Mouse (Mus musculus): Measurements from ENCODE around the gene BC049762. TPM values are rescaled to one million over a fixed set of nuclear protein-coding genes. Genes with fewer than 3 reads are reported as not detected.

Gene BC049762
- polyA plus RNA-seq, 1 experiment from 2014 or later, result 0.34 TPM

DNA sequence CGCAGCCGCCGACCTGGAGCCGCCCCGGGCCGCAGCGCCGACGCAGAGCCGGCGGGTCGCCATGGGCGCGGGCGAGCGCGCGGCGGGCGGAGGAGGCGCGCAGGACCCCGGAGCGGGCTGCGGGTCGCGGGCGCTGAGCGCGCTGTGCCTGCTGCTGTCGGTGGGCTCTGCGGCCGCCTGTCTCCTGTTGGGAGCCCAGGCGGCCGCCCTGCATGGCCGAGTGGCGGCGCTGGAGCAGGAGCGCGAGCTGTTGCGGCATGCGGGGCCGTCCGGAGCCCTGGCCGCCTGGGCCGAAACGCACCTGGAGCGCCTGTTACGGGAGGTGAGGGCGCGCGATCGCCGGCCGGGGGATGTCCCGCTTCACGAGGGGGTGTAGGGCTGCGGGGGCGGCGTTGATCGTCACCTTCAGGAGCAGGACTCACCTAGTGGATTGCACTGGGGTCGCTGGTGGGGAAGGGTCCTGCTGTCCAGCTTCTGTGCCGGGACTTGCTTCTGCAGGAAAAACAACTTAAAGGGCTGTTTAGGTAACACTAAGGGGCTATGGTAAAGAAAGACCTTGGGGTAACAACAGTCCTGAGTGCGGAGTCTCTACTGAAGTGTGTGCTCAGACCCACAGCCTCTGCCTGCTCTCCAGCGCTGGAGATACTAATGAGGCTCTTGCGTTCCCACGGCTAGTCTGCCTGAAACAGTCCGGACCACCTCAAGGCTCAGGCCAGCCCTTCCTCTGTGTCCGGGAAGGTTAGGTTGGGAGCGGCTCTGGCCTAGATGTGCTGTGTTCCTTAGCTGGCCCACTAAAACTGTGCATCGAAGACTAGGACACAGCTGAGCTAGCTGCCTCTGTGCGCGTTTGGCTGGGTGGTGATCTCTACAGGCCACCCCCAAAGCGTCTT, 27.5 kb upstream of the BC049762 start:
- Histone ChIP-seq H3K36me3 (ENCODE audit: control insufficient read depth, insufficient read depth, low read length) (no peaks in the 10 kb centered on the region), H3K9me3 (replicated peaks; ENCODE audit: control insufficient read depth, low read length, poor library complexity, severe bottlenecking) (no peaks in the 10 kb centered on the region), H3K4me1 (ENCODE audit: control insufficient read depth, insufficient read depth, low read length) (peaks cover 4% of the 10 kb centered on the region), H3K4me3 (ENCODE audit: low read depth, low read length) (peak overlapping the region; percentile 59), H3K27ac (ENCODE audit: low read length) (no peak overlapping the region), H3K9ac (ENCODE audit: low read depth, low read length) (peak overlapping the region; percentile 47), H3K27me3 (ENCODE audit: control insufficient read depth, insufficient read depth, low read depth, low read length) (no peaks in the 10 kb centered on the region), H3K4me2 (ENCODE audit: low read length) (peak overlapping the region; percentile 95)
- WGBS, result 2% methylated on average over 67 of the region's 74 CpGs
- ATAC-seq, result peak; percentile 86

DNA sequence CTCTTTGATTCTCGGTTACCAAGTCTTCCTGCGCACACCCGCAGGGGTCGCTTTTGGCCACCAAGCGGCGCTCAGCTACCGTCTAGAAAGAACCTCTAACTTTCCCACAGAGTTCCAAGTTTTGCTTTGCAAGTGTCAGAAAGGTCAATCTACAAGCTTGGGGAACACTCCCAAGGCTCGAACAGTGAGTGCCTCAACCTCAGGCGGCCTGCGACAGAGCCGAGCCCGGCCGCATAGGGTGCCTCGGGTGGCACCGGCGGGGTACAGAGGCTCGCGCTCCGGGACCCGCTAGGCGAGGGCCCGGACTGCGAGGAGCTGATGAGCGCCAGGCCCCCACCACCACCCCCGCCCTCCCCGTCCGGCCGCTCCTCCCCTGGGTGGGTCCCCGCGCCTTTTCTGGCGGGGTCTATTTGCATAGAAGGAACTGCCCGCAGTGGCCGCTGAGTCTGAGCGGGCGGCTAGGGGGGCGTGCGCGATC, 26.8 kb upstream of the BC049762 start, which contains the start of gene Col23a1:
Col23a1 (plus strand) TSS at position 357 of the 478 bp plus-strand sequence.
- Histone ChIP-seq H3K27me3 (ENCODE audit: control insufficient read depth, insufficient read depth, low read depth, low read length) (no peaks in the 10 kb centered on the region), H3K4me3 (ENCODE audit: low read depth, low read length) (peak within 1 kb of the TSS; percentile 59), H3K9me3 (replicated peaks; ENCODE audit: control insufficient read depth, low read length, poor library complexity, severe bottlenecking) (no peaks in the 10 kb centered on the region), H3K4me2 (ENCODE audit: low read length) (peak within 1 kb of the TSS; percentile 95), H3K9ac (ENCODE audit: low read depth, low read length) (peak within 1 kb of the TSS; percentile 47), H3K27ac (ENCODE audit: low read length) (no peak within 1 kb of the TSS), H3K4me1 (ENCODE audit: control insufficient read depth, insufficient read depth, low read length) (peaks cover 4% of the 10 kb centered on the region), H3K36me3 (ENCODE audit: control insufficient read depth, insufficient read depth, low read length) (no peaks in the 10 kb centered on the region)
- ATAC-seq, result peak; percentile 75
- WGBS, result 0% methylated on average over 33 of the region's 38 CpGs

GRCm38 (mm10) chr11:51274418-51274817, 11.6 kb upstream of the BC049762 start:
- Histone ChIP-seq H3K27me3 (ENCODE audit: control insufficient read depth, insufficient read depth, low read depth, low read length) (no peaks in the 10 kb centered on the region), H3K4me1 (ENCODE audit: control insufficient read depth, insufficient read depth, low read length) (no peaks in the 10 kb centered on the region), H3K9ac (ENCODE audit: low read depth, low read length) (no peak overlapping the region), H3K4me3 (ENCODE audit: low read depth, low read length) (no peak overlapping the region), H3K27ac (ENCODE audit: low read length) (no peak overlapping the region), H3K9me3 (replicated peaks; ENCODE audit: control insufficient read depth, low read length, poor library complexity, severe bottlenecking) (no peaks in the 10 kb centered on the region), H3K36me3 (ENCODE audit: control insufficient read depth, insufficient read depth, low read length) (peaks cover 32% of the 10 kb centered on the region), H3K4me2 (ENCODE audit: low read length) (no peak overlapping the region)
- WGBS, result 77% methylated on average over 1 of the region's 1 CpGs
- no peak for ATAC-seq

DNA sequence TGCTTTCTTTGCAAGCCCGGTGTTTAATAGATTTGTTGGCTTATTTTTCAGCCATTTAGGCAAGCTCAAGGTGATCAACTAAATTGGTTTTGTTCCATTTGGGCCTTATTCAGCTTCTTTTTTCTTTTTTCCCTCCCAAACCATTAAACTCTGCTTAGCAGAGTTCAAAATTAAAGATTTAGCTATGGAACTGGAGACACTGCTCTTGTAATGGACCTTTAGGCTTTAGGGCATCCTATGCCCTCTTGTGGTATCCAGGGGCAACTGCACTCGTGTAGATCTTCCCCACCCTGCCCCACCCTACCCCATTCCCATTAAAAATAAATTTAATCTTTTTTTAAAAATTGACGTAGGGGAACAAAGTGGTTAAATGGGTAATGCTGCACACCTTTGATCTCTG, 2.5 kb upstream of the BC049762 start:
- no peak for ATAC-seq
- no peaks in the 10 kb centered on the region for H3K27me3 ChIP-seq (ENCODE audit: control insufficient read depth, insufficient read depth, low read depth, low read length)
- H3K36me3 ChIP-seq (ENCODE audit: control insufficient read depth, insufficient read depth, low read length), result 0 out of 2 replicates have a peak, but pooled peaks cover 2% of the 10 kb centered on the region
- peak overlapping the region; percentile 95; the same call in 1 of the 2 replicates for H3K4me3 ChIP-seq (ENCODE audit: low read depth, low read length)
- no peaks in the 10 kb centered on the region for H3K9me3 ChIP-seq (replicated peaks; ENCODE audit: control insufficient read depth, low read length, poor library complexity, severe bottlenecking)
- 0 out of 2 replicates have a peak overlapping the region, but pooled peaks have one; percentile 14 for H3K9ac ChIP-seq (ENCODE audit: low read depth, low read length)
- 0 out of 2 replicates have a peak overlapping the region, but pooled peaks have one; percentile 38 for H3K27ac ChIP-seq (ENCODE audit: low read length)
- peaks cover 31% of the 10 kb centered on the region for H3K4me1 ChIP-seq (ENCODE audit: control insufficient read depth, insufficient read depth, low read length)
- 44% methylated on average over 3 of the region's 3 CpGs for WGBS
- H3K4me2 ChIP-seq (ENCODE audit: low read length), result peak overlapping the region; percentile 75

GRCm38 (mm10) chr11:51264352-51264751, 1.5 kb upstream of the BC049762 start:
- ATAC-seq, result no peak
- peak overlapping the region; percentile 47; the same call in 1 of the 2 replicates for H3K9ac ChIP-seq (ENCODE audit: low read depth, low read length)
- peaks cover 31% of the 10 kb centered on the region for H3K4me1 ChIP-seq (ENCODE audit: control insufficient read depth, insufficient read depth, low read length)
- H3K36me3 ChIP-seq (ENCODE audit: control insufficient read depth, insufficient read depth, low read length), result 0 out of 2 replicates have a peak, but pooled peaks cover 2% of the 10 kb centered on the region
- no peaks in the 10 kb centered on the region for H3K9me3 ChIP-seq (replicated peaks; ENCODE audit: control insufficient read depth, low read length, poor library complexity, severe bottlenecking)
- H3K27ac ChIP-seq (ENCODE audit: low read length), result no peak overlapping the region
- 40% methylated on average over 6 of the region's 6 CpGs for WGBS
- H3K4me2 ChIP-seq (ENCODE audit: low read length), result peak overlapping the region; percentile 75
- H3K4me3 ChIP-seq (ENCODE audit: low read depth, low read length), result peak overlapping the region; percentile 95
- no peaks in the 10 kb centered on the region for H3K27me3 ChIP-seq (ENCODE audit: control insufficient read depth, insufficient read depth, low read depth, low read length)

DNA sequence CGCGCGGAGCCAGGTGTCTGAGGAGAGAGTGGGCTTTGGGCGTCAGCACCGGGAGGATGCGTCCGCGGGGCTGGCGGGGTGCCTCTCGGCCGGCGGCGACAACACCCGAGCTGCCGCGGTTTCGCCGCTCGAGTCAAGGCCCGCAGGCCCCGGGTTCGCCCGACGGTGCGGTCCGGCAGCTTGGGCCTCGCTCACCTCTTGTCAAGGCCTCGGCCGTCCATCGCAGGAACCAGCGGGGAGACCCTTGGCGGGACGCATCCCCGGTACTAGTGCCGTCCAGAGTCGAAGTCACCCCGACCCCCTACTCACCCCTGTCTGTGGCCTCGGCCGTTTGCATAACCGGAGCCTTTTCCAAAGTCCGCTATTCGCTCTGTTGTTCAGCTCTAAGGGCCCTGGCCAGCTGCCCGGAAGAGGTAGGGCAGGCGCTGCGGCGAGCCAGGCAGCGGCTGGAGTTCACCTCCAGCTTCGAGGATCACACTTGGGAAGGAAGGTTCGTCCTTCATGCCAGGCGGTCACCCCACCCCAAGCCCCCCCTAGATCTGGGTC, 513 bp upstream of the BC049762 start:
- Histone ChIP-seq H3K4me1 (ENCODE audit: control insufficient read depth, insufficient read depth, low read length) (peaks cover 31% of the 10 kb centered on the region), H3K27ac (ENCODE audit: low read length) (peak overlapping the region; percentile 98), H3K9me3 (replicated peaks; ENCODE audit: control insufficient read depth, low read length, poor library complexity, severe bottlenecking) (no peaks in the 10 kb centered on the region), H3K4me2 (ENCODE audit: low read length) (peak overlapping the region; percentile 75), H3K27me3 (ENCODE audit: control insufficient read depth, insufficient read depth, low read depth, low read length) (no peaks in the 10 kb centered on the region), H3K9ac (ENCODE audit: low read depth, low read length) (peak overlapping the region; percentile 99), H3K4me3 (ENCODE audit: low read depth, low read length) (peak overlapping the region; percentile 95), H3K36me3 (ENCODE audit: control insufficient read depth, insufficient read depth, low read length) (0 out of 2 replicates have a peak, but pooled peaks cover 2% of the 10 kb centered on the region)
- WGBS, result under 1% methylated on average over 49 of the region's 50 CpGs
- ATAC-seq, result peak; percentile 69

- peaks cover 31% of the 10 kb centered on the region for H3K4me1 ChIP-seq (ENCODE audit: control insufficient read depth, insufficient read depth, low read length)
- H3K4me3 ChIP-seq (ENCODE audit: low read depth, low read length), result peak within 1 kb of the TSS; percentile 95
- H3K9ac ChIP-seq (ENCODE audit: low read depth, low read length), result peak within 1 kb of the TSS; percentile 99
- H3K36me3 ChIP-seq (ENCODE audit: control insufficient read depth, insufficient read depth, low read length), result no peaks in the 10 kb centered on the region
- no peak for ATAC-seq
- H3K4me2 ChIP-seq (ENCODE audit: low read length), result peak within 1 kb of the TSS; percentile 92
- 87% methylated on average over 3 of the region's 3 CpGs for WGBS
- no peaks in the 10 kb centered on the region for H3K27me3 ChIP-seq (ENCODE audit: control insufficient read depth, insufficient read depth, low read depth, low read length)
- H3K9me3 ChIP-seq (replicated peaks; ENCODE audit: control insufficient read depth, low read length, poor library complexity, severe bottlenecking), result no peaks in the 10 kb centered on the region
- H3K27ac ChIP-seq (ENCODE audit: low read length), result peak within 1 kb of the TSS; percentile 88
Observed at GRCm38 (mm10) chr11:51261680-51262219, 1.1 kb downstream of the BC049762 start, which contains the start of gene Clk4. Gene Clk4 (plus strand): TSS chr11:51261730.

- WGBS, result 90% methylated on average over 4 of the region's 4 CpGs
- H3K36me3 ChIP-seq (ENCODE audit: control insufficient read depth, insufficient read depth, low read length), result no peaks in the 10 kb centered on the region
Observed at GRCm38 (mm10) chr11:51257006-51257405, 5.8 kb downstream of the BC049762 start.

More at GRCm38 (mm10) chr11:51257006-51257405, 5.8 kb downstream of the BC049762 start:
- no peaks in the 10 kb centered on the region for H3K9me3 ChIP-seq (replicated peaks; ENCODE audit: control insufficient read depth, low read length, poor library complexity, severe bottlenecking)
- no peak for ATAC-seq
- H3K4me1 ChIP-seq (ENCODE audit: control insufficient read depth, insufficient read depth, low read length), result 0 out of 2 replicates have a peak, but pooled peaks cover under 1% of the 10 kb centered on the region
- H3K4me2 ChIP-seq (ENCODE audit: low read length), result no peak overlapping the region
- H3K4me3 ChIP-seq (ENCODE audit: low read depth, low read length), result no peak overlapping the region
- H3K27ac ChIP-seq (ENCODE audit: low read length), result no peak overlapping the region
- no peaks in the 10 kb centered on the region for H3K27me3 ChIP-seq (ENCODE audit: control insufficient read depth, insufficient read depth, low read depth, low read length)
- no peak overlapping the region for H3K9ac ChIP-seq (ENCODE audit: low read depth, low read length)
